Mouse (Mus musculus) forebrain, embryonic 16.5 days (tissue): ENCODE data around the gene Vstm5. TPM values are rescaled to one million over a fixed set of nuclear protein-coding genes. Genes with fewer than 3 reads are reported as not detected.
A peak's percentile ranks its signal among the peaks of the same experiment; 100 is the strongest.

Source experiments
- ATAC-seq: fragments of 200-750 bp; cut with Nextera tagmentation; 2 replicates; pipeline ENCODE4 v1.8.0; 2017; ENCODE audit warnings: mild to moderate bottlenecking, moderate library complexity
- H3K27ac ChIP-seq: fragments of 300-500 bp; sonication (generic); 2 replicates; pipeline ENCODE4 v1.5.1; 2014; ENCODE audit warnings: low read length, control low read depth
- H3K27me3 ChIP-seq: fragments of 300-500 bp; sonication (generic); replicated peaks from 2 replicates; pipeline ENCODE4 v1.6.1; 2014; ENCODE audit warnings: low read length; ENCODE audit not compliant: control insufficient read depth, insufficient read depth
- H3K36me3 ChIP-seq: fragments of 300-500 bp; sonication (generic); 2 replicates; pipeline ENCODE4 v1.6.1; 2014; ENCODE audit not compliant: control insufficient read depth, insufficient read depth
- H3K4me1 ChIP-seq: fragments of 300-500 bp; sonication (generic); replicated peaks from 2 replicates; pipeline ENCODE4 v1.6.1; 2014; ENCODE audit warnings: low read length; ENCODE audit not compliant: control insufficient read depth, insufficient read depth
- H3K4me2 ChIP-seq: fragments of 300-500 bp; sonication (generic); 2 replicates; pipeline ENCODE4 v1.6.1; 2014; ENCODE audit warnings: mild to moderate bottlenecking, low read length, control low read depth
- H3K4me3 ChIP-seq: fragments of 300-500 bp; sonication (generic); replicated peaks from 2 replicates; pipeline ENCODE4 v1.5.1; 2014; ENCODE audit warnings: mild to moderate bottlenecking, low read length, control low read depth
- H3K9ac ChIP-seq: fragments of 300-500 bp; sonication (generic); replicated peaks from 2 replicates; pipeline ENCODE4 v1.6.1; 2014; ENCODE audit warnings: low read depth, low read length, control low read depth
- H3K9me3 ChIP-seq: fragments of 300-500 bp; sonication (generic); 2 replicates; pipeline ENCODE4 v1.6.1; 2016; ENCODE audit warnings: low read length; ENCODE audit not compliant: control insufficient read depth
- WGBS: fragments of 180-500 bp; shearing (Covaris S2); extraction: QIAGEN DNeasy Blood & Tissue Kit; methylation state at CpG from one replicate; pipeline ENCODE4 v1.1.7; 2014; 5-methylcytosine and 5-hydroxymethylcytosine counted together
- polyA plus RNA-seq: library from polyadenylated mRNA; unstranded; fragments of >200 nt; fragmentation: Nextera tagmentation; extraction: Ambion mirVana; gene quantifications from 2 replicates; pipeline ENCODE4 v1.2.1, GENCODE M21; 2015

The Vstm5 gene
- polyA plus RNA-seq, 1 experiment from 2014 or later, result 12.1 TPM

- Histone ChIP-seq H3K4me1 (no peaks in the 10 kb centered on the region), H3K9me3 (no peaks in the 10 kb centered on the region), H3K4me3 (no peak overlapping the region), H3K27ac (no peak overlapping the region), H3K4me2 (no peak overlapping the region), H3K27me3 (no peaks in the 10 kb centered on the region), H3K9ac (no peak overlapping the region), H3K36me3 (no peaks in the 10 kb centered on the region)
- 83% methylated on average over 7 of the region's 7 CpGs for WGBS
- no peak for ATAC-seq
Measured at GRCm38 (mm10) chr9:15252196-15252595, 13.4 kb downstream of the Vstm5 start.

GRCm38 (mm10) chr9:15254501-15254900, 15.7 kb downstream of the Vstm5 start:
- Histone ChIP-seq H3K4me1 (no peaks in the 10 kb centered on the region), H3K9ac (no peak overlapping the region), H3K9me3 (no peaks in the 10 kb centered on the region), H3K27ac (no peak overlapping the region), H3K27me3 (no peaks in the 10 kb centered on the region), H3K4me3 (no peak overlapping the region), H3K4me2 (no peak overlapping the region), H3K36me3 (no peaks in the 10 kb centered on the region)
- 87% methylated on average over 7 of the region's 7 CpGs for WGBS
- ATAC-seq, result no peak

- 81% methylated on average over 3 of the region's 3 CpGs for WGBS
- H3K36me3 ChIP-seq, result peaks cover 8% of the 10 kb centered on the region
- no peak overlapping the region for H3K4me2 ChIP-seq
- H3K4me3 ChIP-seq, result no peak overlapping the region
- no peak for ATAC-seq
- H3K9ac ChIP-seq, result no peak overlapping the region
- no peaks in the 10 kb centered on the region for H3K4me1 ChIP-seq
- no peak overlapping the region for H3K27ac ChIP-seq
- no peaks in the 10 kb centered on the region for H3K9me3 ChIP-seq
- H3K27me3 ChIP-seq, result no peaks in the 10 kb centered on the region
Measured at GRCm38 (mm10) chr9:15256214-15256613, 17.4 kb downstream of the Vstm5 start.

- no peak for ATAC-seq
- H3K4me3 ChIP-seq, result no peak overlapping the region
- no peaks in the 10 kb centered on the region for H3K4me1 ChIP-seq
- no peaks in the 10 kb centered on the region for H3K9me3 ChIP-seq
- WGBS, result 93% methylated on average over 8 of the region's 8 CpGs
- H3K4me2 ChIP-seq, result no peak overlapping the region
- H3K9ac ChIP-seq, result no peak overlapping the region
- H3K36me3 ChIP-seq, result peaks cover 47% of the 10 kb centered on the region
- H3K27ac ChIP-seq, result no peak overlapping the region
- H3K27me3 ChIP-seq, result no peaks in the 10 kb centered on the region
Measured at GRCm38 (mm10) chr9:15261980-15262379, 23.1 kb downstream of the Vstm5 start.

- Histone ChIP-seq H3K4me3 (no peak overlapping the region), H3K9ac (no peak overlapping the region), H3K27me3 (no peaks in the 10 kb centered on the region), H3K36me3 (peaks cover 61% of the 10 kb centered on the region), H3K4me1 (no peaks in the 10 kb centered on the region), H3K4me2 (no peak overlapping the region), H3K27ac (no peak overlapping the region), H3K9me3 (no peaks in the 10 kb centered on the region)
- ATAC-seq, result no peak
- 96% methylated on average over 10 of the region's 10 CpGs for WGBS
Measured at GRCm38 (mm10) chr9:15263487-15263886, 24.6 kb downstream of the Vstm5 start.

- 96% methylated on average over 2 of the region's 2 CpGs for WGBS
- H3K36me3 ChIP-seq, result peaks cover 43% of the 10 kb centered on the region
Measured at GRCm38 (mm10) chr9:15273981-15274380, 35.1 kb downstream of the Vstm5 start.

GRCm38 (mm10) chr9:15276855-15277254, 38.0 kb downstream of the Vstm5 start:
- Histone ChIP-seq H3K4me1 (peaks cover 20% of the 10 kb centered on the region), H3K36me3 (peaks cover 28% of the 10 kb centered on the region), H3K9ac (no peak overlapping the region), H3K4me3 (no peak overlapping the region), H3K4me2 (no peak overlapping the region), H3K9me3 (no peaks in the 10 kb centered on the region), H3K27me3 (no peaks in the 10 kb centered on the region), H3K27ac (no peak overlapping the region)
- 92% methylated on average over 4 of the region's 4 CpGs for WGBS
- no peak for ATAC-seq

More at GRCm38 (mm10) chr9:15273981-15274380, 35.1 kb downstream of the Vstm5 start:
- Histone ChIP-seq H3K27me3 (no peaks in the 10 kb centered on the region), H3K9ac (no peak overlapping the region), H3K4me1 (peaks cover 10% of the 10 kb centered on the region), H3K4me3 (no peak overlapping the region), H3K9me3 (no peaks in the 10 kb centered on the region), H3K4me2 (no peak overlapping the region), H3K27ac (no peak overlapping the region)
- ATAC-seq, result no peak

GRCm38 (mm10) chr9:15278343-15278742, 39.5 kb downstream of the Vstm5 start:
- peaks cover 20% of the 10 kb centered on the region for H3K4me1 ChIP-seq
- no peak for ATAC-seq
- no peak overlapping the region for H3K9ac ChIP-seq
- peaks cover 17% of the 10 kb centered on the region for H3K36me3 ChIP-seq
- no peak overlapping the region for H3K27ac ChIP-seq
- no peaks in the 10 kb centered on the region for H3K27me3 ChIP-seq
- H3K4me2 ChIP-seq, result no peak overlapping the region
- WGBS, result 97% methylated on average over 3 of the region's 3 CpGs
- no peaks in the 10 kb centered on the region for H3K9me3 ChIP-seq
- H3K4me3 ChIP-seq, result no peak overlapping the region

GRCm38 (mm10) chr9:15279139-15279648, 40.3 kb downstream of the Vstm5 start:
- H3K4me2 ChIP-seq, result peak overlapping the region; percentile 83
- peaks cover 11% of the 10 kb centered on the region for H3K36me3 ChIP-seq
- H3K27me3 ChIP-seq, result no peaks in the 10 kb centered on the region
- peak overlapping the region; percentile 77 for H3K9ac ChIP-seq
- no peaks in the 10 kb centered on the region for H3K9me3 ChIP-seq
- ATAC-seq, result no peak; the same call in 1 of the 2 replicates
- H3K27ac ChIP-seq, result peak overlapping the region; percentile 86
- H3K4me3 ChIP-seq, result peak overlapping the region; percentile 63
- 9% methylated on average over 19 of the region's 19 CpGs for WGBS
- peaks cover 20% of the 10 kb centered on the region for H3K4me1 ChIP-seq
